Mouse (Mus musculus): Measurements from ENCODE around the gene Arhgap29. TPM values are rescaled to one million over a fixed set of nuclear protein-coding genes. Genes with fewer than 3 reads are reported as not detected.

Gene Arhgap29
- total and polyA plus RNA-seq, 2 experiments from 2014 or later, result 12.8 to 35.9 TPM

- Histone ChIP-seq H3K27me3 (ENCODE audit: insufficient read depth, low read length) (no peaks in the 10 kb centered on the region), H3K9ac (no peak overlapping the region), H3K9me3 (ENCODE audit: low read length) (no peaks in the 10 kb centered on the region), H3K4me2 (ENCODE audit: low read depth) (no peak overlapping the region), H3K4me1 (ENCODE audit: insufficient read depth) (no peaks in the 10 kb centered on the region), H3K4me3 (ENCODE audit: low read depth, low read length) (no peak overlapping the region), H3K27ac (ENCODE audit: low read depth, low read length) (no peak overlapping the region), H3K36me3 (ENCODE audit: insufficient read depth) (no peaks in the 10 kb centered on the region)
- no peak for TF ChIP-seq CTCF (IDR thresholded peaks at IDR 0.05; ENCODE audit: low read depth)
- no peak for DNase-seq
- ATAC-seq, result no peak
- WGBS, result 92% methylated on average over 11 of the region's 11 CpGs
Observed at GRCm38 (mm10) chr3:121924768-121925486, 27.4 kb upstream of the Arhgap29 start.

GRCm38 (mm10) chr3:121927601-121928000 lies 24.7 kb upstream of the Arhgap29 start:
- Histone ChIP-seq H3K36me3 (ENCODE audit: insufficient read depth) (no peaks in the 10 kb centered on the region), H3K4me1 (ENCODE audit: insufficient read depth) (no peaks in the 10 kb centered on the region), H3K4me2 (ENCODE audit: low read depth) (no peak overlapping the region), H3K9me3 (ENCODE audit: low read length) (no peaks in the 10 kb centered on the region), H3K27me3 (ENCODE audit: insufficient read depth, low read length) (no peaks in the 10 kb centered on the region), H3K9ac (no peak overlapping the region), H3K27ac (ENCODE audit: low read depth, low read length) (no peak overlapping the region), H3K4me3 (ENCODE audit: low read depth, low read length) (no peak overlapping the region)
- ATAC-seq (no peak), DNase-seq (no peak)
- no peak for TF ChIP-seq CTCF (IDR thresholded peaks at IDR 0.05; ENCODE audit: low read depth)
- 84% methylated on average over 3 of the region's 3 CpGs for WGBS

- Histone ChIP-seq H3K4me1 (ENCODE audit: insufficient read depth) (no peaks in the 10 kb centered on the region), H3K4me3 (ENCODE audit: low read depth, low read length) (no peak overlapping the region), H3K27me3 (ENCODE audit: insufficient read depth, low read length) (no peaks in the 10 kb centered on the region), H3K4me2 (ENCODE audit: low read depth) (no peak overlapping the region), H3K27ac (ENCODE audit: low read depth, low read length) (no peak overlapping the region), H3K9ac (no peak overlapping the region), H3K36me3 (ENCODE audit: insufficient read depth) (no peaks in the 10 kb centered on the region), H3K9me3 (ENCODE audit: low read length) (no peaks in the 10 kb centered on the region)
- TF ChIP-seq CTCF (IDR thresholded peaks at IDR 0.05; ENCODE audit: low read depth), result no peak
- no peak for ATAC-seq
- no peak for DNase-seq
- WGBS, result 86% methylated on average over 4 of the region's 4 CpGs
Observed at GRCm38 (mm10) chr3:121932815-121933214, 19.5 kb upstream of the Arhgap29 start.

- Histone ChIP-seq H3K27me3 (ENCODE audit: insufficient read depth, low read length) (no peaks in the 10 kb centered on the region), H3K9ac (no peak overlapping the region), H3K36me3 (ENCODE audit: insufficient read depth) (no peaks in the 10 kb centered on the region), H3K4me1 (ENCODE audit: insufficient read depth) (no peaks in the 10 kb centered on the region), H3K4me3 (ENCODE audit: low read depth, low read length) (no peak overlapping the region), H3K4me2 (ENCODE audit: low read depth) (no peak overlapping the region), H3K27ac (ENCODE audit: low read depth, low read length) (no peak overlapping the region), H3K9me3 (ENCODE audit: low read length) (no peaks in the 10 kb centered on the region)
- DNase-seq (no peak), ATAC-seq (no peak)
- 87% methylated on average over 2 of the region's 2 CpGs for WGBS
- no peak for TF ChIP-seq CTCF (IDR thresholded peaks at IDR 0.05; ENCODE audit: low read depth)
Observed at GRCm38 (mm10) chr3:121936241-121936640, 16.1 kb upstream of the Arhgap29 start.

- H3K4me2 ChIP-seq (ENCODE audit: low read depth), result no peak overlapping the region
- no peaks in the 10 kb centered on the region for H3K4me1 ChIP-seq (ENCODE audit: insufficient read depth)
- ATAC-seq (no peak), DNase-seq (no peak)
- WGBS, result 90% methylated on average over 6 of the region's 6 CpGs
- no peaks in the 10 kb centered on the region for H3K36me3 ChIP-seq (ENCODE audit: insufficient read depth)
- no peak for TF ChIP-seq CTCF (IDR thresholded peaks at IDR 0.05; ENCODE audit: low read depth)
- H3K27ac ChIP-seq (ENCODE audit: low read depth, low read length), result no peak overlapping the region
- no peak overlapping the region for H3K9ac ChIP-seq
- H3K27me3 ChIP-seq (ENCODE audit: insufficient read depth, low read length), result no peaks in the 10 kb centered on the region
- no peak overlapping the region for H3K4me3 ChIP-seq (ENCODE audit: low read depth, low read length)
- no peaks in the 10 kb centered on the region for H3K9me3 ChIP-seq (ENCODE audit: low read length)
Observed at GRCm38 (mm10) chr3:121937036-121937435, 15.3 kb upstream of the Arhgap29 start.

- no peak for ATAC-seq
Observed at GRCm38 (mm10) chr3:121939658-121940057, 12.7 kb upstream of the Arhgap29 start.

GRCm38 (mm10) chr3:121940094-121940889 lies 12.0 kb upstream of the Arhgap29 start:
- no peak overlapping the region for H3K9ac ChIP-seq
- H3K27me3 ChIP-seq (ENCODE audit: insufficient read depth, low read length), result no peaks in the 10 kb centered on the region
- 87% methylated on average over 8 of the region's 8 CpGs for WGBS
- no peak for TF ChIP-seq CTCF (IDR thresholded peaks at IDR 0.05; ENCODE audit: low read depth)
- no peak overlapping the region for H3K27ac ChIP-seq (ENCODE audit: low read depth, low read length)
- no peaks in the 10 kb centered on the region for H3K36me3 ChIP-seq (ENCODE audit: insufficient read depth)
- ATAC-seq (no peak), DNase-seq (no peak)
- no peak overlapping the region for H3K4me2 ChIP-seq (ENCODE audit: low read depth)
- H3K4me3 ChIP-seq (ENCODE audit: low read depth, low read length), result no peak overlapping the region
- no peaks in the 10 kb centered on the region for H3K9me3 ChIP-seq (ENCODE audit: low read length)
- no peaks in the 10 kb centered on the region for H3K4me1 ChIP-seq (ENCODE audit: insufficient read depth)

More at GRCm38 (mm10) chr3:121939658-121940057, 12.7 kb upstream of the Arhgap29 start:
- Histone ChIP-seq H3K4me3 (ENCODE audit: low read depth, low read length) (no peak overlapping the region), H3K27ac (ENCODE audit: low read depth, low read length) (no peak overlapping the region), H3K9ac (no peak overlapping the region), H3K4me2 (ENCODE audit: low read depth) (no peak overlapping the region), H3K9me3 (ENCODE audit: low read length) (no peaks in the 10 kb centered on the region), H3K36me3 (ENCODE audit: insufficient read depth) (no peaks in the 10 kb centered on the region), H3K27me3 (ENCODE audit: insufficient read depth, low read length) (no peaks in the 10 kb centered on the region), H3K4me1 (ENCODE audit: insufficient read depth) (no peaks in the 10 kb centered on the region)
- no peak for DNase-seq
- 89% methylated on average over 1 of the region's 1 CpGs for WGBS
- no peak for TF ChIP-seq CTCF (IDR thresholded peaks at IDR 0.05; ENCODE audit: low read depth)

Measured in forebrain, postnatal 0 days (tissue).